Mouse (Mus musculus) MEL (cell line): Measurements from ENCODE around the gene Glod4. TPM values are rescaled to one million over a fixed set of nuclear protein-coding genes. Genes with fewer than 3 reads are reported as not detected.

Source experiments
- DNase-seq: peaks from one replicate; pipeline ENCODE4 v3.0.0; 2011; ENCODE audit warnings: low read depth, low spot score
- H3K27ac ChIP-seq: 2 replicates; pipeline ENCODE4 v1.5.1; 2012; ENCODE audit warnings: low read depth, mild to moderate bottlenecking, control low read depth, low read length, moderate library complexity; ENCODE audit not compliant: control insufficient read depth
- H3K27me3 ChIP-seq, 2 experiments: fragments of 150-350 bp in 1 of 2; sonication (generic) in 1 of 2; 2 replicates each; pipeline ENCODE4 v1.6.1; 2012; ENCODE audit warnings: low read length in 2 of 2, mild to moderate bottlenecking in 2 of 2, improper control_type of control experiment in 1 of 2, moderate library complexity in 1 of 2; ENCODE audit not compliant: insufficient read depth in 2 of 2, control insufficient read depth in 1 of 2
- H3K36me3 ChIP-seq, 2 experiments: 2 replicates each; pipeline ENCODE4 v1.6.1; 2012 to 2014; ENCODE audit warnings: low read length in 2 of 2, improper control_type of control experiment in 1 of 2, inconsistent platforms in 1 of 2, mild to moderate bottlenecking in 1 of 2; ENCODE audit not compliant: insufficient read depth in 2 of 2, control insufficient read depth in 1 of 2
- H3K4me1 ChIP-seq, 2 experiments: fragments of 150-350 bp in 1 of 2; sonication (generic) in 1 of 2; 2 replicates each; pipeline ENCODE4 v1.6.1; 2012; ENCODE audit warnings: low read length in 2 of 2, improper control_type of control experiment in 1 of 2, mild to moderate bottlenecking in 1 of 2; ENCODE audit not compliant: insufficient read depth in 2 of 2, control insufficient read depth in 1 of 2
- H3K4me3 ChIP-seq, 2 experiments: fragments of 150-350 bp in 1 of 2; sonication (generic) in 1 of 2; 2 replicates each; pipeline ENCODE4 v1.5.1; 2012; ENCODE audit warnings: low read depth in 2 of 2, low read length in 2 of 2, mild to moderate bottlenecking in 2 of 2, moderate library complexity in 2 of 2, control low read depth in 1 of 2, improper control_type of control experiment in 1 of 2; ENCODE audit not compliant: control insufficient read depth in 1 of 2, insufficient read depth in 1 of 2
- H3K79me2 ChIP-seq: 2 replicates; pipeline ENCODE4 v1.6.1; 2012; ENCODE audit warnings: mild to moderate bottlenecking, low read length, moderate library complexity; ENCODE audit not compliant: control insufficient read depth, poor library complexity, insufficient read depth
- H3K9ac ChIP-seq: 2 replicates; pipeline ENCODE4 v1.6.1; 2012; ENCODE audit warnings: low read depth, mild to moderate bottlenecking, control low read depth, low read length, moderate library complexity; ENCODE audit not compliant: control insufficient read depth, poor library complexity, severe bottlenecking
- H3K9me3 ChIP-seq: fragments of 150-350 bp; sonication (generic); replicated peaks from 2 replicates; pipeline ENCODE4 v1.6.1; 2012; ENCODE audit warnings: mild to moderate bottlenecking, low read length, improper control_type of control experiment, moderate library complexity; ENCODE audit not compliant: insufficient read depth
- BHLHE40 ChIP-seq: IDR thresholded peaks from 2 replicates; pipeline ENCODE4 v1.6.1; 2012; ENCODE audit warnings: low read depth, mild to moderate bottlenecking, inconsistent platforms, low read length, improper control_type of control experiment, borderline replicate concordance
- CHD1 ChIP-seq: IDR thresholded peaks from 2 replicates; pipeline ENCODE4 v1.6.1; 2012; ENCODE audit warnings: low read depth, mild to moderate bottlenecking, inconsistent platforms, low read length, improper control_type of control experiment
- CTCF ChIP-seq, 3 experiments: IDR thresholded peaks in 2 of 3; conservative IDR thresholded peaks in 1 of 3; 2 replicates each; pipeline ENCODE4 v1.5.1; 2011 to 2012; ENCODE audit warnings: low read length in 3 of 3, low read depth in 2 of 3, mild to moderate bottlenecking in 2 of 3, improper control_type of control experiment in 1 of 3, inconsistent platforms in 1 of 3, mixed read lengths in 1 of 3, moderate library complexity in 1 of 3; ENCODE audit not compliant: control insufficient read depth in 1 of 3, insufficient read depth in 1 of 3, poor library complexity in 1 of 3, severe bottlenecking in 1 of 3
- ELF1 ChIP-seq: IDR thresholded peaks from 2 replicates; pipeline ENCODE4 v1.6.1; 2014; ENCODE audit warnings: low read depth, mild to moderate bottlenecking, inconsistent platforms, low read length, improper control_type of control experiment, moderate library complexity
- EP300 ChIP-seq, 2 experiments: IDR thresholded peaks; 2 replicates each; pipeline ENCODE4 v1.6.1; 2011; ENCODE audit warnings: improper control_type of control experiment in 2 of 2, low read length in 2 of 2, low read depth in 1 of 2, mild to moderate bottlenecking in 1 of 2
- ETS1 ChIP-seq: IDR thresholded peaks from 2 replicates; pipeline ENCODE4 v1.6.1; 2012; ENCODE audit warnings: low read depth, mild to moderate bottlenecking, inconsistent platforms, low read length, improper control_type of control experiment, moderate library complexity
- JUND ChIP-seq: IDR thresholded peaks from 2 replicates; pipeline ENCODE4 v1.6.1; 2011; ENCODE audit warnings: low read depth, mild to moderate bottlenecking, improper control_type of control experiment, low read length
- MAX ChIP-seq: IDR thresholded peaks from 2 replicates; pipeline ENCODE4 v1.6.1; 2011; ENCODE audit warnings: low read length, improper control_type of control experiment
- MYB ChIP-seq: IDR thresholded peaks from 2 replicates; pipeline ENCODE4 v1.6.1; 2011; ENCODE audit warnings: mild to moderate bottlenecking, low read depth, low read length, improper control_type of control experiment
- MYC ChIP-seq: IDR thresholded peaks from 2 replicates; pipeline ENCODE4 v1.6.1; 2011; ENCODE audit warnings: low read depth, mild to moderate bottlenecking, low read length, improper control_type of control experiment, moderate library complexity
- POLR2AphosphoS2 ChIP-seq: IDR thresholded peaks from 2 replicates; pipeline ENCODE4 v1.6.1; 2011; ENCODE audit warnings: low read length, improper control_type of control experiment
- TAL1 ChIP-seq: IDR thresholded peaks from 2 replicates; pipeline ENCODE4 v1.6.1; 2012; ENCODE audit warnings: mild to moderate bottlenecking, inconsistent platforms, low read length, moderate library complexity, mixed read lengths
- TBP ChIP-seq: IDR thresholded peaks from 2 replicates; pipeline ENCODE4 v1.8.0; 2011; ENCODE audit warnings: low read depth, low read length, improper control_type of control experiment
- UBTF ChIP-seq: IDR thresholded peaks from 2 replicates; pipeline ENCODE4 v1.6.1; 2012; ENCODE audit warnings: low read depth, mild to moderate bottlenecking, inconsistent platforms, low read length, improper control_type of control experiment, moderate library complexity, borderline replicate concordance; ENCODE audit not compliant: insufficient read depth
- USF2 ChIP-seq, 2 experiments: IDR thresholded peaks; 2 replicates each; pipeline ENCODE4 v1.6.1; 2011 to 2012; ENCODE audit warnings: improper control_type of control experiment in 2 of 2, low read length in 2 of 2, borderline replicate concordance in 1 of 2, inconsistent platforms in 1 of 2, low read depth in 1 of 2, mild to moderate bottlenecking in 1 of 2; ENCODE audit not compliant: insufficient read depth in 1 of 2
- ZKSCAN1 ChIP-seq: IDR thresholded peaks from 2 replicates; pipeline ENCODE4 v1.6.1; 2012; ENCODE audit warnings: low read depth, mild to moderate bottlenecking, inconsistent platforms, low read length, improper control_type of control experiment, moderate library complexity
- polyA plus RNA-seq, 2 experiments: library from polyadenylated mRNA; stranded (reverse) in 1 of 2; unstranded in 1 of 2; fragments of >175 nt in 1 of 2; fragments of >200 nt in 1 of 2; gene quantifications; 2 replicates each; pipeline versions ENCODE4 v1.2.1 to v1.2.4; 2012; ENCODE audit warnings: low replicate concordance in 2 of 2, low read depth in 1 of 2; ENCODE audit not compliant: insufficient read length in 2 of 2, insufficient read depth in 1 of 2, missing spikeins in 1 of 2
- total RNA-seq: library from RNA; depleted of rRNA; stranded (reverse); fragments of 300-350 nt; gene quantifications from 2 replicates; pipeline ENCODE4 v1.2.3, GENCODE M21; 2012; rRNA removed

The Glod4 gene
- total and polyA plus RNA-seq, 3 experiments = 63.9 to 139 TPM; not detected in 1

- no peak for TF ChIP-seq ZKSCAN1
- no peak for TF ChIP-seq POLR2AphosphoS2
- no peak for TF ChIP-seq JUND
- no peak for TF ChIP-seq USF2 (IDR thresholded peaks at IDR 0.05; ENCODE audit: borderline replicate concordance in 1 of 2, insufficient read depth in 1 of 2, low read depth in 1 of 2, low read length in 2 of 2)
- no peak for TF ChIP-seq CHD1
- TF ChIP-seq ELF1 = no peak
- no peak for TF ChIP-seq BHLHE40
- no peak for TF ChIP-seq MAX
- no peak for TF ChIP-seq EP300 (IDR thresholded peaks at IDR 0.05; ENCODE audit: low read depth in 1 of 2, low read length in 2 of 2)
- TF ChIP-seq UBTF = no peak
- TF ChIP-seq MYB = no peak
- TF ChIP-seq TBP = no peak
- no peak for TF ChIP-seq CTCF (IDR thresholded peaks at IDR 0.05 in 2 of 3, conservative IDR thresholded peaks at IDR 0.05 in 1 of 3; ENCODE audit: control insufficient read depth in 1 of 3, insufficient read depth in 1 of 3, low read depth in 2 of 3, low read length in 3 of 3, poor library complexity in 1 of 3, severe bottlenecking in 1 of 3)
- no peak for TF ChIP-seq TAL1
- TF ChIP-seq, all 39 proteins: peak for 0
- Histone ChIP-seq H3K36me3 (no peaks in the 10 kb centered on the region), H3K4me1 (no peaks in the 10 kb centered on the region)
Measured at GRCm38 (mm10) chr11:76077341-76077740, 166.2 kb downstream of the Glod4 start.

GRCm38 (mm10) chr11:76074296-76075093, 169.0 kb downstream of the Glod4 start:
- H3K36me3 ChIP-seq = no peaks in the 10 kb centered on the region
- no peak for DNase-seq
- no peaks in the 10 kb centered on the region for H3K9me3 ChIP-seq
- H3K4me1 ChIP-seq = no peaks in the 10 kb centered on the region
- TF ChIP-seq MYC (no peak), ETS1 (no peak), MYB (no peak), CHD1 (no peak)
- H3K27me3 ChIP-seq = no peaks in the 10 kb centered on the region
- no peaks in the 10 kb centered on the region for H3K79me2 ChIP-seq
- no peak overlapping the region for H3K27ac ChIP-seq
- no peak overlapping the region for H3K4me3 ChIP-seq
- H3K9ac ChIP-seq = no peak overlapping the region

More at GRCm38 (mm10) chr11:76077341-76077740, 166.2 kb downstream of the Glod4 start:
- Histone ChIP-seq H3K79me2 (no peaks in the 10 kb centered on the region), H3K27ac (no peak overlapping the region), H3K9me3 (no peaks in the 10 kb centered on the region), H3K27me3 (no peaks in the 10 kb centered on the region), H3K9ac (no peak overlapping the region), H3K4me3 (no peak overlapping the region)
- DNase-seq = no peak

Other genes with a start within 250 kb of the Glod4 start
- not detected in 2 replicates for gene 1700016K19Rik, start 243.8 kb downstream of the Glod4 start, total RNA-seq
- gene 1700016K19Rik, start 243.8 kb downstream of the Glod4 start, polyA plus RNA-seq = under 1 TPM in 1 of 2 experiments, not detected in 1; 0.25 TPM
- gene Rflnb, start 215.9 kb downstream of the Glod4 start, total RNA-seq = 4.8 and 7.4 TPM in 2 replicates
- gene Rflnb, start 215.9 kb downstream of the Glod4 start, polyA plus RNA-seq = 1 to 10 TPM in 1 of 2 experiments, not detected in 1; 8.7 TPM
- gene Vps53, start 64.1 kb downstream of the Glod4 start, total RNA-seq = 47.2 and 50.4 TPM in 2 replicates
- gene Vps53, start 64.1 kb downstream of the Glod4 start, polyA plus RNA-seq = 10 to 100 TPM in 1 of 2 experiments, not detected in 1; 38.4 TPM
- gene Fam57a, start 64.1 kb downstream of the Glod4 start, total RNA-seq = 6.6 and 8.5 TPM in 2 replicates
- 1 to 10 TPM in 1 of 2 experiments, not detected in 1; 8.8 TPM for gene Fam57a, start 64.1 kb downstream of the Glod4 start, polyA plus RNA-seq
- gene Dbil5, start 26.1 kb downstream of the Glod4 start, total RNA-seq = 0.62 and 2.4 TPM in 2 replicates
- under 1 TPM in 1 of 2 experiments, not detected in 1; 0.67 TPM for gene Dbil5, start 26.1 kb downstream of the Glod4 start, polyA plus RNA-seq
- 23.8 and 26.1 TPM in 2 replicates for gene Gemin4, start 26.1 kb downstream of the Glod4 start, total RNA-seq
- gene Gemin4, start 26.1 kb downstream of the Glod4 start, polyA plus RNA-seq = 10 to 100 TPM; 17.8 to 95.7 TPM
- gene Mrm3, start within 50 bp of the Glod4 start, total RNA-seq = 50.3 and 65.7 TPM in 2 replicates
- gene Mrm3, start within 50 bp of the Glod4 start, polyA plus RNA-seq = 10 to 100 TPM in 1 of 2 experiments, not detected in 1; 27.7 TPM
- 53.0 and 65.8 TPM in 2 replicates for gene Nxn, start 155.4 kb upstream of the Glod4 start, total RNA-seq
- 10 to 100 TPM; 52.8 to 54.3 TPM for gene Nxn, start 155.4 kb upstream of the Glod4 start, polyA plus RNA-seq
- gene Timm22, start 163.2 kb upstream of the Glod4 start, total RNA-seq = 71.6 and 77.0 TPM in 2 replicates
- gene Timm22, start 163.2 kb upstream of the Glod4 start, polyA plus RNA-seq = 10 to 100 TPM in 1 of 2 experiments, not detected in 1; 47.4 TPM